ENCODE assay signal across 20 mouse cellular contexts in genomic region chr13:103052661-103053060, GRCm38 (mm10).
DNase-seq lines count a peak whose midpoint lies in the region; ATAC-seq and TF ChIP-seq lines count a peak whose summit lies in the region.
"Had no signal": no experiment of that assay in that cellular context is flagged by ENCODE, and none has a peak within 500 bp of the region (broad histone marks: within the 10 kb centered on the region; RNA-seq: fewer than 3 reads in every experiment).

No protein-coding gene starts in this region.

- H3K4me3 ChIP-seq in forebrain, embryonic 16.5 days (replicated peaks; ENCODE audit: low read length) = no peak overlapping the region
- no peak overlapping the region for H3K4me3 ChIP-seq in forebrain, embryonic 12.5 days (replicated peaks)
- no peak overlapping the region for H3K4me3 ChIP-seq in hindbrain, embryonic 15.5 days
- H3K4me3 ChIP-seq in hindbrain, postnatal 0 days (ENCODE audit: low read length) = no peak overlapping the region
- H3K4me3 ChIP-seq in midbrain, embryonic 16.5 days (ENCODE audit: low read depth, low read length) = no peak overlapping the region
- no peak overlapping the region for H3K4me3 ChIP-seq in liver, embryonic 11.5 days (ENCODE audit: low read depth, low read length)
- H3K4me3 ChIP-seq: embryonic facial prominence, embryonic 13.5 days; forebrain, embryonic 13.5 days; gastrocnemius, adult 2 months; heart, embryonic 10.5 days had no signal

- ATAC-seq in forebrain, embryonic 16.5 days = 0 out of 2 replicates have a peak, but pooled peaks have one; percentile 10
- no peak for ATAC-seq in forebrain, embryonic 12.5 days (ENCODE audit: low FRiP score)
- no peak for ATAC-seq in hindbrain, embryonic 15.5 days (ENCODE audit: low FRiP score, low read depth)
- ATAC-seq in hindbrain, postnatal 0 days = no peak
- no peak for ATAC-seq in midbrain, embryonic 16.5 days
- ATAC-seq in liver, embryonic 11.5 days (replicated peaks; ENCODE audit: low FRiP score) = no peak
- ATAC-seq: CD4-positive, CD25-positive, alpha-beta regulatory T cell, adult 4 months; forebrain, embryonic 13.5 days; inflammation-experienced regulatory T-cells, adult 6 months had no signal

- peaks cover 4% of the 10 kb centered on the region; the same call in 1 of the 2 replicates for H3K4me1 ChIP-seq in forebrain, embryonic 16.5 days (replicated peaks; ENCODE audit: control insufficient read depth, insufficient read depth, low read length)
- peaks cover 9% of the 10 kb centered on the region for H3K4me1 ChIP-seq in forebrain, embryonic 12.5 days
- H3K4me1 ChIP-seq in hindbrain, embryonic 15.5 days (replicated peaks) = peaks cover 11% of the 10 kb centered on the region
- no peaks in the 10 kb centered on the region for H3K4me1 ChIP-seq in hindbrain, postnatal 0 days (ENCODE audit: insufficient read depth, low read length)
- peaks cover 12% of the 10 kb centered on the region for H3K4me1 ChIP-seq in midbrain, embryonic 16.5 days (ENCODE audit: control insufficient read depth, insufficient read depth, low read length)
- no peaks in the 10 kb centered on the region for H3K4me1 ChIP-seq in liver, embryonic 11.5 days (replicated peaks; ENCODE audit: control insufficient read depth, insufficient read depth, low read length)
- H3K4me1 ChIP-seq: embryonic facial prominence, embryonic 13.5 days; forebrain, embryonic 13.5 days had no signal

- TF ChIP-seq POLR2A in brain, embryonic 14.5 days (IDR thresholded peaks at IDR 0.05; ENCODE audit: borderline replicate concordance, extremely low read depth, insufficient read depth, insufficient read length, poor library complexity, severe bottlenecking) = no peak

- no peaks in the 10 kb centered on the region for H3K9me3 ChIP-seq in forebrain, embryonic 16.5 days (ENCODE audit: control insufficient read depth, low read length)
- no peaks in the 10 kb centered on the region for H3K9me3 ChIP-seq in forebrain, embryonic 12.5 days
- no peaks in the 10 kb centered on the region for H3K9me3 ChIP-seq in hindbrain, embryonic 15.5 days
- H3K9me3 ChIP-seq in hindbrain, postnatal 0 days (ENCODE audit: low read length) = no peaks in the 10 kb centered on the region
- no peaks in the 10 kb centered on the region for H3K9me3 ChIP-seq in midbrain, embryonic 16.5 days (replicated peaks; ENCODE audit: control insufficient read depth, low read length, poor library complexity, severe bottlenecking)
- no peaks in the 10 kb centered on the region for H3K9me3 ChIP-seq in liver, embryonic 11.5 days (ENCODE audit: control insufficient read depth, low read length)
- H3K9me3 ChIP-seq: embryonic facial prominence, embryonic 13.5 days; forebrain, embryonic 13.5 days; G1E; heart, embryonic 10.5 days had no signal

- no peak for DNase-seq in hindbrain, postnatal 0 days (ENCODE audit: low spot score)
- DNase-seq in brain, embryonic 14.5 days (ENCODE audit: low read depth) = peak; percentile 50
- no peak for DNase-seq in liver, embryonic 11.5 days (ENCODE audit: low spot score)
- DNase-seq: adrenal gland, adult 8-10 months; B cell, adult 2 months; cerebellum, adult 11-12 months; gastrocnemius, adult 2 months; gastrocnemius, postnatal 25 days; heart, postnatal 10 days; heart, postnatal 4 days had no signal

- no peak overlapping the region for H3K9ac ChIP-seq in forebrain, embryonic 16.5 days (replicated peaks; ENCODE audit: low read depth, low read length)
- no peak overlapping the region for H3K9ac ChIP-seq in forebrain, embryonic 12.5 days
- H3K9ac ChIP-seq in hindbrain, embryonic 15.5 days = no peak overlapping the region
- no peak overlapping the region for H3K9ac ChIP-seq in hindbrain, postnatal 0 days (replicated peaks; ENCODE audit: low read length)
- no peak overlapping the region for H3K9ac ChIP-seq in midbrain, embryonic 16.5 days (ENCODE audit: low read depth, low read length)
- H3K9ac ChIP-seq in liver, embryonic 11.5 days (ENCODE audit: low read depth, low read length) = no peak overlapping the region
- H3K9ac ChIP-seq: embryonic facial prominence, embryonic 13.5 days; forebrain, embryonic 13.5 days had no signal

- no peak overlapping the region for H3K27ac ChIP-seq in forebrain, embryonic 16.5 days (ENCODE audit: low read length)
- H3K27ac ChIP-seq in forebrain, embryonic 12.5 days = no peak overlapping the region
- H3K27ac ChIP-seq in hindbrain, embryonic 15.5 days (replicated peaks) = no peak overlapping the region; the same call in 1 of the 2 replicates
- no peak overlapping the region for H3K27ac ChIP-seq in hindbrain, postnatal 0 days
- no peak overlapping the region for H3K27ac ChIP-seq in midbrain, embryonic 16.5 days (ENCODE audit: low read length)
- H3K27ac ChIP-seq in liver, embryonic 11.5 days (ENCODE audit: low read depth, low read length) = no peak overlapping the region
- H3K27ac ChIP-seq: embryonic facial prominence, embryonic 13.5 days; forebrain, embryonic 13.5 days; gastrocnemius, adult 2 months; heart, embryonic 10.5 days had no signal

- no peak for TF ChIP-seq CTCF in hindbrain, postnatal 0 days (IDR thresholded peaks at IDR 0.05; ENCODE audit: low read depth)
- TF ChIP-seq CTCF in brain, embryonic 14.5 days (IDR thresholded peaks at IDR 0.05; ENCODE audit: borderline replicate concordance, extremely low read depth, insufficient read depth, insufficient read length) = no peak

- no peak overlapping the region for H3K4me2 ChIP-seq in forebrain, embryonic 16.5 days (ENCODE audit: low read length)
- no peak overlapping the region for H3K4me2 ChIP-seq in forebrain, embryonic 12.5 days
- H3K4me2 ChIP-seq in hindbrain, embryonic 15.5 days = peak overlapping the region; percentile 23
- no peak overlapping the region for H3K4me2 ChIP-seq in hindbrain, postnatal 0 days (ENCODE audit: low read depth, low read length)
- H3K4me2 ChIP-seq in midbrain, embryonic 16.5 days (ENCODE audit: low read length) = peak overlapping the region; percentile 4; the same call in 1 of the 2 replicates
- no peak overlapping the region for H3K4me2 ChIP-seq in liver, embryonic 11.5 days
- H3K4me2 ChIP-seq: embryonic facial prominence, embryonic 13.5 days; forebrain, embryonic 13.5 days had no signal

- no peaks in the 10 kb centered on the region for H3K27me3 ChIP-seq in forebrain, embryonic 16.5 days (replicated peaks; ENCODE audit: control insufficient read depth, insufficient read depth, low read length)
- H3K27me3 ChIP-seq in forebrain, embryonic 12.5 days = no peaks in the 10 kb centered on the region
- H3K27me3 ChIP-seq in hindbrain, embryonic 15.5 days = no peaks in the 10 kb centered on the region
- no peaks in the 10 kb centered on the region for H3K27me3 ChIP-seq in hindbrain, postnatal 0 days (ENCODE audit: insufficient read depth, low read length)
- no peaks in the 10 kb centered on the region for H3K27me3 ChIP-seq in midbrain, embryonic 16.5 days (ENCODE audit: control insufficient read depth, insufficient read depth, low read depth, low read length)
- H3K27me3 ChIP-seq in liver, embryonic 11.5 days (replicated peaks; ENCODE audit: control insufficient read depth, insufficient read depth, low read length) = no peaks in the 10 kb centered on the region
- H3K27me3 ChIP-seq: embryonic facial prominence, embryonic 13.5 days; forebrain, embryonic 13.5 days had no signal

- 51% methylated on average over 7 of the region's 7 CpGs for WGBS in forebrain, embryonic 16.5 days
- WGBS in forebrain, embryonic 12.5 days = 58% methylated on average over 7 of the region's 7 CpGs
- WGBS in hindbrain, embryonic 15.5 days = 32% methylated on average over 7 of the region's 7 CpGs
- 30% methylated on average over 7 of the region's 7 CpGs for WGBS in hindbrain, postnatal 0 days
- WGBS in midbrain, embryonic 16.5 days = 18% methylated on average over 7 of the region's 7 CpGs
- 71% methylated on average over 7 of the region's 7 CpGs for WGBS in liver, embryonic 11.5 days

- H3K36me3 ChIP-seq in forebrain, embryonic 16.5 days (ENCODE audit: control insufficient read depth, insufficient read depth) = no peaks in the 10 kb centered on the region
- no peaks in the 10 kb centered on the region for H3K36me3 ChIP-seq in forebrain, embryonic 12.5 days (replicated peaks)
- no peaks in the 10 kb centered on the region for H3K36me3 ChIP-seq in hindbrain, embryonic 15.5 days
- H3K36me3 ChIP-seq in hindbrain, postnatal 0 days (ENCODE audit: insufficient read depth, low read length) = no peaks in the 10 kb centered on the region
- no peaks in the 10 kb centered on the region for H3K36me3 ChIP-seq in midbrain, embryonic 16.5 days (ENCODE audit: control insufficient read depth, insufficient read depth, low read length)
- H3K36me3 ChIP-seq in liver, embryonic 11.5 days (ENCODE audit: control insufficient read depth, insufficient read depth, low read length) = no peaks in the 10 kb centered on the region
- H3K36me3 ChIP-seq: embryonic facial prominence, embryonic 13.5 days; G1E; heart, embryonic 10.5 days had no signal

Comparison
In these comparisons a context has a peak if more than half of its experiments do, and no peak if none do; other contexts are left out.
1. H3K4me2 ChIP-seq: peak in hindbrain, embryonic 15.5 days (single experiment) and midbrain, embryonic 16.5 days (single experiment); none in forebrain, embryonic 16.5 days (single experiment), forebrain, embryonic 12.5 days (single experiment), hindbrain, postnatal 0 days (single experiment) and liver, embryonic 11.5 days (single experiment).